Mouse (Mus musculus): ENCODE measurements at regions not wholly inside any gene's neighbourhood (a gene's known extent, or its start where the extent isn't known, plus 50 kb on each side); places are given as distances from the start of the nearest gene placed in this dataset.
"Not testable (repeated sequence)": the region's sequence is repeated elsewhere in the genome, so short reads cannot be mapped to it uniquely, and the experiment has no call there.

- no peak for DNase-seq (ENCODE audit: low spot score)
These were observed 59.1 kb downstream of the Zbtb18 start for GRCm38 (mm10) chr1:177501288-177501687.

GRCm38 (mm10) chr1:177503946-177504345 lies 61.8 kb downstream of the Zbtb18 start:
- DNase-seq (ENCODE audit: low spot score) = no peak

- DNase-seq (ENCODE audit: low spot score) = no peak
These were observed 62.6 kb downstream of the Zbtb18 start for GRCm38 (mm10) chr1:177504743-177505142.

- not testable (repeated sequence) for DNase-seq (ENCODE audit: low spot score)
These were observed 65.2 kb downstream of the Zbtb18 start for GRCm38 (mm10) chr1:177507398-177507797.

GRCm38 (mm10) chr1:177509786-177510185 lies 67.6 kb downstream of the Zbtb18 start:
- DNase-seq (ENCODE audit: low spot score) = no peak

- DNase-seq (ENCODE audit: low spot score) = no peak
These were observed 70.0 kb downstream of the Zbtb18 start for GRCm38 (mm10) chr1:177512116-177512515.

GRCm38 (mm10) chr1:177517934-177518610 lies 75.9 kb downstream of the Zbtb18 start:
- no peak for DNase-seq (ENCODE audit: low spot score)

- DNase-seq (ENCODE audit: low spot score) = no peak
These were observed 76.9 kb downstream of the Zbtb18 start for GRCm38 (mm10) chr1:177518897-177519513.

GRCm38 (mm10) chr1:177521110-177521509 lies 79.0 kb downstream of the Zbtb18 start:
- DNase-seq (ENCODE audit: low spot score) = no peak

GRCm38 (mm10) chr1:177525141-177525540 lies 83.0 kb downstream of the Zbtb18 start:
- no peak for DNase-seq (ENCODE audit: low spot score)

GRCm38 (mm10) chr1:177531791-177532190 lies 89.6 kb downstream of the Zbtb18 start:
- no peak for DNase-seq (ENCODE audit: low spot score)

GRCm38 (mm10) chr1:177532656-177533055 lies 90.5 kb downstream of the Zbtb18 start:
- no peak for DNase-seq (ENCODE audit: low spot score)

- no peak for DNase-seq (ENCODE audit: low spot score)
These were observed 91.2 kb downstream of the Zbtb18 start for GRCm38 (mm10) chr1:177533332-177533731.

GRCm38 (mm10) chr1:177545031-177545735 lies 103.0 kb downstream of the Zbtb18 start:
- no peak for DNase-seq (ENCODE audit: low spot score)

GRCm38 (mm10) chr1:177547716-177548115 lies 105.6 kb downstream of the Zbtb18 start:
- no peak for DNase-seq (ENCODE audit: low spot score)

GRCm38 (mm10) chr1:177555471-177556291 lies 113.5 kb downstream of the Zbtb18 start:
- no peak for DNase-seq (ENCODE audit: low spot score)

- no peak for DNase-seq (ENCODE audit: low spot score)
These were observed 115.3 kb downstream of the Zbtb18 start for GRCm38 (mm10) chr1:177557432-177557831.

- DNase-seq (ENCODE audit: low spot score) = no peak
These were observed 115.7 kb downstream of the Zbtb18 start for GRCm38 (mm10) chr1:177557856-177558255.

GRCm38 (mm10) chr1:177561716-177562588 lies 119.8 kb downstream of the Zbtb18 start:
- DNase-seq (ENCODE audit: low spot score) = no peak

GRCm38 (mm10) chr1:177562589-177562912 lies 120.4 kb downstream of the Zbtb18 start:
- no peak for DNase-seq (ENCODE audit: low spot score)

GRCm38 (mm10) chr1:177565678-177566077 lies 123.5 kb downstream of the Zbtb18 start:
- DNase-seq (ENCODE audit: low spot score) = no peak

All from ovary, adult 18-20 months (tissue).